ENCODE assay signal across 8 mouse cellular contexts in the genomic region with DNA sequence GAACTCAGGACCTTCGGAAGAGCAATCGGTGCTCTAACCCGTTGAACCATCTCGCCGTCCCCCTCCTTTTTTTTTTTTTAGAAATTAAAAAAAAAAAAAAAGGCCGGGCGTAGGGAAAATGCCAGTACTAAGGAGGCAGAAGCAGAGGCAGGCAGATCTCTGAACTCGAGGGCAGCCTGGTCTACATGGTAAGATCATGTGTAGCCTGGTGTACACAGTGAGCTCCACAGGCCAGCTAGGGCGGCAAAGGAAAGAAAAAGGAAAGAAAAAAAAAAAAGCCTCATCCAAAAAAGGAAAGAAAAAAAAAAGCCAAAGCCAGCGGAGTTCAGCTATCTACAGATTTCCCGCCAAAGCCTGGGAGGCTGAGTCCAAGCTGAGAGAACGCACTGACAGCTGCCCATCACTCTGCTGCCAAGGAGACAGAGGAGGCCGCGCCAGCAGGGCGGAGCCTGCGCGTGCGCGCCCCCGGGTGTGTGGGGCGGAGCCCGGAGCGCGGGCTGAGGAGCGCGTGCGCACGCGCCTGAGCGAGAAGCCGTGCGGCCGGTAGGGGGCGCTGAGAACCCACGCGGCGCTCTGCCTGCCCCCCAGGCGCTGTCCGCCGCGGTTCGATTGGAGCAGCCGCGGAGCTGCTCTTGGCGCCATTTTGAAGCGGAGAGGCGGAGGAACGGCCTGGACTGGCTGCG. TPM values are rescaled to one million over a fixed set of nuclear protein-coding genes. Genes with fewer than 3 reads are reported as not detected.
DNase-seq lines count a peak whose midpoint lies in the region; ATAC-seq lines count a peak whose summit lies in the region.

A gene (plus strand): TSS at position 587 of the 683 bp plus-strand sequence.

- peak within 1 kb of the TSS; percentile 75 for H3K4me2 ChIP-seq in heart, embryonic 13.5 days
- H3K4me2 ChIP-seq in liver, embryonic 12.5 days = peak within 1 kb of the TSS; percentile 85
- peak within 1 kb of the TSS; percentile 58 for H3K4me2 ChIP-seq in stomach, embryonic 15.5 days

- DNase-seq in CD4-positive, CD25-positive, alpha-beta regulatory T cell, adult 2 months (ENCODE audit: low read depth, low spot score) = peak; percentile 99
- peak; percentile 30 for DNase-seq in fat pad, adult 2 months (ENCODE audit: extremely low read depth, low read depth, low spot score)
- peak; percentile 98 for DNase-seq in kidney, postnatal 10 days
- peak; percentile 89 to 94 for DNase-seq in natural killer cell, adult 2 months (ENCODE audit: low spot score in 2 of 2)

- H3K4me1 ChIP-seq in brown adipose tissue, adult 24 weeks (ENCODE audit: control insufficient read depth, insufficient read depth, insufficient read length, low read length) = 0 out of 2 replicates have a peak, but pooled peaks cover 2% of the 10 kb centered on the region
- H3K4me1 ChIP-seq in heart, embryonic 13.5 days = peaks cover 21% of the 10 kb centered on the region
- H3K4me1 ChIP-seq in liver, embryonic 12.5 days = peaks cover 37% of the 10 kb centered on the region
- peaks cover 6% of the 10 kb centered on the region; the same call in 1 of the 2 replicates for H3K4me1 ChIP-seq in stomach, embryonic 15.5 days

- no peaks in the 10 kb centered on the region for H3K27me3 ChIP-seq in heart, embryonic 13.5 days (replicated peaks)
- no peaks in the 10 kb centered on the region; the same call in 1 of the 2 replicates for H3K27me3 ChIP-seq in liver, embryonic 12.5 days (replicated peaks)
- no peaks in the 10 kb centered on the region for H3K27me3 ChIP-seq in stomach, embryonic 15.5 days (replicated peaks)

- peak within 1 kb of the TSS; percentile 46; the same call in 1 of the 2 replicates for H3K27ac ChIP-seq in brown adipose tissue, adult 24 weeks (replicated peaks; ENCODE audit: low read depth, low read length)
- peak within 1 kb of the TSS; percentile 95 for H3K27ac ChIP-seq in heart, embryonic 13.5 days (replicated peaks)
- peak within 1 kb of the TSS; percentile 91 for H3K27ac ChIP-seq in liver, embryonic 12.5 days
- H3K27ac ChIP-seq in stomach, embryonic 15.5 days = peak within 1 kb of the TSS; percentile 94

- no peaks in the 10 kb centered on the region for H3K36me3 ChIP-seq in heart, embryonic 13.5 days
- H3K36me3 ChIP-seq in liver, embryonic 12.5 days = no peaks in the 10 kb centered on the region
- no peaks in the 10 kb centered on the region for H3K36me3 ChIP-seq in stomach, embryonic 15.5 days

- peak; percentile 92 for ATAC-seq in heart, embryonic 13.5 days (ENCODE audit: extremely low read depth, insufficient number of reproducible peaks, low FRiP score, low TSS enrichment)
- ATAC-seq in liver, embryonic 12.5 days = peak; percentile 97
- ATAC-seq in stomach, embryonic 15.5 days (ENCODE audit: insufficient read depth, low FRiP score, low read depth) = peak; percentile 97

- 13% methylated on average over 48 of the region's 49 CpGs for WGBS in heart, embryonic 13.5 days
- whole genome bisulfite sequencing in liver, embryonic 12.5 days (ENCODE audit: insufficient replicate concordance) = 13% methylated on average over 41 of the region's 49 CpGs
- 12% methylated on average over 49 of the region's 49 CpGs for WGBS in stomach, embryonic 15.5 days

- H3K4me3 ChIP-seq in brown adipose tissue, adult 24 weeks (ENCODE audit: insufficient read depth, low read depth, low read length) = peak within 1 kb of the TSS; percentile 92
- H3K4me3 ChIP-seq in heart, embryonic 13.5 days = peak within 1 kb of the TSS; percentile 87
- H3K4me3 ChIP-seq in liver, embryonic 12.5 days = peak within 1 kb of the TSS; percentile 96
- peak within 1 kb of the TSS; percentile 94 for H3K4me3 ChIP-seq in stomach, embryonic 15.5 days (replicated peaks)

- peak within 1 kb of the TSS; percentile 97 for H3K9ac ChIP-seq in heart, embryonic 13.5 days
- peak within 1 kb of the TSS; percentile 97 for H3K9ac ChIP-seq in liver, embryonic 12.5 days
- H3K9ac ChIP-seq in stomach, embryonic 15.5 days = peak within 1 kb of the TSS; percentile 98

- H3K9me3 ChIP-seq in heart, embryonic 13.5 days = no peaks in the 10 kb centered on the region
- no peaks in the 10 kb centered on the region for H3K9me3 ChIP-seq in liver, embryonic 12.5 days (replicated peaks)
- no peaks in the 10 kb centered on the region for H3K9me3 ChIP-seq in stomach, embryonic 15.5 days

RNA-seq across cellular contexts. Expression of the gene that starts here (rescaled TPM):
- polyA plus RNA-seq in brown adipose tissue, adult 24 weeks (2012; ENCODE audit: insufficient read depth, insufficient read length, missing spikeins) = 11.3 and 12.4 TPM in 2 replicates
- polyA plus RNA-seq in heart, embryonic 13.5 days (2015; fragmentation: Nextera tagmentation; extraction: Ambion mirVana) = 17.6 and 18.0 TPM in 2 replicates
- polyA plus RNA-seq in liver, embryonic 12.5 days (2016; fragmentation: Nextera tagmentation; extraction: Ambion mirVana) = 16.4 and 16.7 TPM in 2 replicates
- polyA plus RNA-seq in stomach, embryonic 15.5 days (2015; fragmentation: Nextera tagmentation; extraction: Ambion mirVana) = 28.4 and 29.6 TPM in 2 replicates

Comparison
In these comparisons a context has a peak if more than half of its experiments do, and no peak if none do; other contexts are left out.
1. Peak in every context shown above with its lines: DNase-seq, ATAC-seq, H3K4me3 ChIP-seq and H3K27ac ChIP-seq.
2. DNase-seq: peak in every context shown above with its lines; median percentile 99 in CD4-positive, CD25-positive, alpha-beta regulatory T cell, adult 2 months; 98 in kidney, postnatal 10 days; 92 in natural killer cell, adult 2 months; 30 in fat pad, adult 2 months.